Mouse (Mus musculus): ENCODE results near the gene Tmem123. TPM values are rescaled to one million over a fixed set of nuclear protein-coding genes. Genes with fewer than 3 reads are reported as not detected.

Tmem123 gene
- polyA plus RNA-seq, 1 experiment from 2014 or later: 43.9 TPM

GRCm38 (mm10) chr9:7772361-7772760 lies 8.5 kb downstream of the Tmem123 start:
- no peak overlapping the region for H3K9ac ChIP-seq (ENCODE audit: low read length)
- WGBS: 82% methylated on average over 2 of the region's 2 CpGs
- no peak overlapping the region for H3K4me2 ChIP-seq (ENCODE audit: low read length)
- no peaks in the 10 kb centered on the region for H3K9me3 ChIP-seq (replicated peaks; ENCODE audit: control insufficient read depth, low read length)
- peaks cover 12% of the 10 kb centered on the region for H3K36me3 ChIP-seq (ENCODE audit: control insufficient read depth, insufficient read depth, low read length)
- DNase-seq (ENCODE audit: low spot score) (no peak), ATAC-seq (no peak)
- no peaks in the 10 kb centered on the region for H3K27me3 ChIP-seq (replicated peaks; ENCODE audit: control insufficient read depth, insufficient read depth, low read length)
- H3K27ac ChIP-seq (ENCODE audit: low read depth, low read length): no peak overlapping the region
- peaks cover under 1% of the 10 kb centered on the region; the same call in 1 of the 2 replicates for H3K4me1 ChIP-seq (ENCODE audit: control insufficient read depth, insufficient read depth, low read length)
- no peak overlapping the region for H3K4me3 ChIP-seq (ENCODE audit: low read depth, low read length)

- peaks cover 12% of the 10 kb centered on the region for H3K36me3 ChIP-seq (ENCODE audit: control insufficient read depth, insufficient read depth, low read length)
- H3K27ac ChIP-seq (ENCODE audit: low read depth, low read length): no peak overlapping the region
- DNase-seq (ENCODE audit: low spot score): no peak
- no peaks in the 10 kb centered on the region for H3K4me1 ChIP-seq (ENCODE audit: control insufficient read depth, insufficient read depth, low read length)
- H3K4me3 ChIP-seq (ENCODE audit: low read depth, low read length): no peak overlapping the region
- WGBS: 72% methylated on average over 4 of the region's 4 CpGs
- no peak overlapping the region for H3K9ac ChIP-seq (ENCODE audit: low read length)
- no peaks in the 10 kb centered on the region for H3K27me3 ChIP-seq (replicated peaks; ENCODE audit: control insufficient read depth, insufficient read depth, low read length)
- H3K9me3 ChIP-seq (replicated peaks; ENCODE audit: control insufficient read depth, low read length): no peaks in the 10 kb centered on the region
- ATAC-seq: no peak
- no peak overlapping the region for H3K4me2 ChIP-seq (ENCODE audit: low read length)
Measured at GRCm38 (mm10) chr9:7772773-7773454, 9.1 kb downstream of the Tmem123 start.

GRCm38 (mm10) chr9:7773686-7774085 lies 9.8 kb downstream of the Tmem123 start:
- DNase-seq (ENCODE audit: low spot score): no peak
- Histone ChIP-seq H3K9ac (ENCODE audit: low read length) (no peak overlapping the region), H3K36me3 (ENCODE audit: control insufficient read depth, insufficient read depth, low read length) (peaks cover 9% of the 10 kb centered on the region), H3K4me3 (ENCODE audit: low read depth, low read length) (no peak overlapping the region), H3K27me3 (replicated peaks; ENCODE audit: control insufficient read depth, insufficient read depth, low read length) (no peaks in the 10 kb centered on the region), H3K9me3 (replicated peaks; ENCODE audit: control insufficient read depth, low read length) (no peaks in the 10 kb centered on the region), H3K4me2 (ENCODE audit: low read length) (no peak overlapping the region), H3K27ac (ENCODE audit: low read depth, low read length) (no peak overlapping the region), H3K4me1 (ENCODE audit: control insufficient read depth, insufficient read depth, low read length) (no peaks in the 10 kb centered on the region)
- no peak for ATAC-seq
- WGBS: 97% methylated on average over 5 of the region's 5 CpGs

GRCm38 (mm10) chr9:7774538-7774937 lies 10.7 kb downstream of the Tmem123 start:
- Histone ChIP-seq H3K4me1 (ENCODE audit: control insufficient read depth, insufficient read depth, low read length) (no peaks in the 10 kb centered on the region), H3K4me3 (ENCODE audit: low read depth, low read length) (no peak overlapping the region), H3K27ac (ENCODE audit: low read depth, low read length) (no peak overlapping the region), H3K27me3 (replicated peaks; ENCODE audit: control insufficient read depth, insufficient read depth, low read length) (no peaks in the 10 kb centered on the region), H3K9me3 (replicated peaks; ENCODE audit: control insufficient read depth, low read length) (no peaks in the 10 kb centered on the region), H3K9ac (ENCODE audit: low read length) (no peak overlapping the region), H3K36me3 (ENCODE audit: control insufficient read depth, insufficient read depth, low read length) (peaks cover 10% of the 10 kb centered on the region; the same call in 1 of the 2 replicates), H3K4me2 (ENCODE audit: low read length) (no peak overlapping the region)
- no peak for DNase-seq (ENCODE audit: low spot score)
- 95% methylated on average over 10 of the region's 10 CpGs for WGBS
- ATAC-seq: no peak

GRCm38 (mm10) chr9:7775011-7775410 lies 11.2 kb downstream of the Tmem123 start:
- no peak overlapping the region for H3K27ac ChIP-seq (ENCODE audit: low read depth, low read length)
- WGBS: 87% methylated on average over 2 of the region's 2 CpGs
- H3K4me2 ChIP-seq (ENCODE audit: low read length): no peak overlapping the region
- DNase-seq (ENCODE audit: low spot score) (no peak), ATAC-seq (no peak)
- no peak overlapping the region for H3K4me3 ChIP-seq (ENCODE audit: low read depth, low read length)
- H3K9ac ChIP-seq (ENCODE audit: low read length): no peak overlapping the region
- H3K4me1 ChIP-seq (ENCODE audit: control insufficient read depth, insufficient read depth, low read length): no peaks in the 10 kb centered on the region
- H3K36me3 ChIP-seq (ENCODE audit: control insufficient read depth, insufficient read depth, low read length): peaks cover 10% of the 10 kb centered on the region; the same call in 1 of the 2 replicates
- H3K9me3 ChIP-seq (replicated peaks; ENCODE audit: control insufficient read depth, low read length): no peaks in the 10 kb centered on the region
- H3K27me3 ChIP-seq (replicated peaks; ENCODE audit: control insufficient read depth, insufficient read depth, low read length): no peaks in the 10 kb centered on the region

- ATAC-seq (no peak), DNase-seq (ENCODE audit: low spot score) (no peak)
- Histone ChIP-seq H3K4me3 (ENCODE audit: low read depth, low read length) (no peak overlapping the region), H3K4me1 (ENCODE audit: control insufficient read depth, insufficient read depth, low read length) (no peaks in the 10 kb centered on the region), H3K4me2 (ENCODE audit: low read length) (no peak overlapping the region), H3K27ac (ENCODE audit: low read depth, low read length) (no peak overlapping the region), H3K9me3 (replicated peaks; ENCODE audit: control insufficient read depth, low read length) (no peaks in the 10 kb centered on the region), H3K9ac (ENCODE audit: low read length) (no peak overlapping the region), H3K36me3 (ENCODE audit: control insufficient read depth, insufficient read depth, low read length) (0 out of 2 replicates have a peak, but pooled peaks cover 5% of the 10 kb centered on the region), H3K27me3 (replicated peaks; ENCODE audit: control insufficient read depth, insufficient read depth, low read length) (no peaks in the 10 kb centered on the region)
- WGBS: 86% methylated on average over 3 of the region's 3 CpGs
Measured at GRCm38 (mm10) chr9:7775986-7776385, 12.1 kb downstream of the Tmem123 start.

GRCm38 (mm10) chr9:7776940-7777339 lies 13.1 kb downstream of the Tmem123 start:
- Histone ChIP-seq H3K4me1 (ENCODE audit: control insufficient read depth, insufficient read depth, low read length) (no peaks in the 10 kb centered on the region), H3K27me3 (replicated peaks; ENCODE audit: control insufficient read depth, insufficient read depth, low read length) (no peaks in the 10 kb centered on the region), H3K27ac (ENCODE audit: low read depth, low read length) (no peak overlapping the region), H3K36me3 (ENCODE audit: control insufficient read depth, insufficient read depth, low read length) (0 out of 2 replicates have a peak, but pooled peaks cover 5% of the 10 kb centered on the region), H3K4me3 (ENCODE audit: low read depth, low read length) (no peak overlapping the region), H3K9ac (ENCODE audit: low read length) (no peak overlapping the region), H3K9me3 (replicated peaks; ENCODE audit: control insufficient read depth, low read length) (no peaks in the 10 kb centered on the region), H3K4me2 (ENCODE audit: low read length) (no peak overlapping the region)
- DNase-seq (ENCODE audit: low spot score): no peak
- WGBS: 100% methylated on average over 1 of the region's 1 CpGs
- no peak for ATAC-seq

GRCm38 (mm10) chr9:7777652-7778051 lies 13.8 kb downstream of the Tmem123 start:
- no peak overlapping the region for H3K27ac ChIP-seq (ENCODE audit: low read depth, low read length)
- no peaks in the 10 kb centered on the region for H3K9me3 ChIP-seq (replicated peaks; ENCODE audit: control insufficient read depth, low read length)
- WGBS: 76% methylated on average over 1 of the region's 1 CpGs
- H3K4me2 ChIP-seq (ENCODE audit: low read length): no peak overlapping the region
- ATAC-seq: no peak
- H3K4me3 ChIP-seq (ENCODE audit: low read depth, low read length): no peak overlapping the region
- H3K4me1 ChIP-seq (ENCODE audit: control insufficient read depth, insufficient read depth, low read length): no peaks in the 10 kb centered on the region
- no peak for DNase-seq (ENCODE audit: low spot score)
- no peaks in the 10 kb centered on the region for H3K27me3 ChIP-seq (replicated peaks; ENCODE audit: control insufficient read depth, insufficient read depth, low read length)
- H3K9ac ChIP-seq (ENCODE audit: low read length): no peak overlapping the region
- 0 out of 2 replicates have a peak, but pooled peaks cover 5% of the 10 kb centered on the region for H3K36me3 ChIP-seq (ENCODE audit: control insufficient read depth, insufficient read depth, low read length)

GRCm38 (mm10) chr9:7778771-7779170 lies 14.9 kb downstream of the Tmem123 start:
- 87% methylated on average over 7 of the region's 7 CpGs for WGBS
- H3K36me3 ChIP-seq (ENCODE audit: control insufficient read depth, insufficient read depth, low read length): 0 out of 2 replicates have a peak, but pooled peaks cover 5% of the 10 kb centered on the region
- H3K4me2 ChIP-seq (ENCODE audit: low read length): no peak overlapping the region
- H3K4me1 ChIP-seq (ENCODE audit: control insufficient read depth, insufficient read depth, low read length): no peaks in the 10 kb centered on the region
- H3K27me3 ChIP-seq (replicated peaks; ENCODE audit: control insufficient read depth, insufficient read depth, low read length): no peaks in the 10 kb centered on the region
- H3K4me3 ChIP-seq (ENCODE audit: low read depth, low read length): no peak overlapping the region
- no peak for ATAC-seq
- H3K9ac ChIP-seq (ENCODE audit: low read length): no peak overlapping the region
- no peak for DNase-seq (ENCODE audit: low spot score)
- H3K9me3 ChIP-seq (replicated peaks; ENCODE audit: control insufficient read depth, low read length): no peaks in the 10 kb centered on the region
- no peak overlapping the region for H3K27ac ChIP-seq (ENCODE audit: low read depth, low read length)

All from forebrain, embryonic 14.5 days (tissue).